Mouse (Mus musculus): Measurements from ENCODE around the gene Snx15. TPM values are rescaled to one million over a fixed set of nuclear protein-coding genes. Genes with fewer than 3 reads are reported as not detected.

Gene Snx15
- polyA plus RNA-seq, 1 experiment from 2014 or later = 64.3 TPM

- no peak overlapping the region for H3K4me3 ChIP-seq (ENCODE audit: low read length)
- no peaks in the 10 kb centered on the region for H3K27me3 ChIP-seq (replicated peaks; ENCODE audit: control insufficient read depth, insufficient read depth, low read length)
- H3K9me3 ChIP-seq (ENCODE audit: control insufficient read depth, low read length) = no peaks in the 10 kb centered on the region
- no peak overlapping the region for H3K4me2 ChIP-seq (ENCODE audit: low read length)
- whole genome bisulfite sequencing = 96% methylated on average over 10 of the region's 10 CpGs
- ATAC-seq = no peak
- H3K36me3 ChIP-seq (ENCODE audit: control insufficient read depth, insufficient read depth, low read length) = peaks cover 28% of the 10 kb centered on the region
- H3K4me1 ChIP-seq (ENCODE audit: control insufficient read depth, insufficient read depth, low read depth, low read length) = peaks cover 20% of the 10 kb centered on the region
- H3K27ac ChIP-seq (ENCODE audit: low read depth, low read length) = no peak overlapping the region
- no peak overlapping the region for H3K9ac ChIP-seq (ENCODE audit: low read depth, low read length)
Observed at GRCm38 (mm10) chr19:6069851-6070250, 58.3 kb downstream of the Snx15 start.

Other genes with a start within 250 kb of the Snx15 start
- 10.0 and 10.2 TPM in 2 replicates for gene Tigd3, start 234.2 kb downstream of the Snx15 start, polyA plus RNA-seq (2015; fragmentation: Nextera tagmentation; extraction: Ambion mirVana)
- 94.0 and 117 TPM in 2 replicates for gene Dpf2, start 215.3 kb downstream of the Snx15 start, polyA plus RNA-seq (2015; fragmentation: Nextera tagmentation; extraction: Ambion mirVana)
- 22.2 and 23.4 TPM in 2 replicates for gene Cdc42ep2, start 203.5 kb downstream of the Snx15 start, polyA plus RNA-seq (2015; fragmentation: Nextera tagmentation; extraction: Ambion mirVana)
- gene Pola2, start 164.1 kb downstream of the Snx15 start, polyA plus RNA-seq (2015; fragmentation: Nextera tagmentation; extraction: Ambion mirVana) = 22.4 and 26.6 TPM in 2 replicates
- not detected in 2 replicates for gene Slc22a20, start 142.2 kb downstream of the Snx15 start, polyA plus RNA-seq (2015; fragmentation: Nextera tagmentation; extraction: Ambion mirVana)
- 5.2 and 5.6 TPM in 2 replicates for gene Capn1, start 112.4 kb downstream of the Snx15 start, polyA plus RNA-seq (2015; fragmentation: Nextera tagmentation; extraction: Ambion mirVana)
- gene Syvn1, start 81.7 kb downstream of the Snx15 start, polyA plus RNA-seq (2015; fragmentation: Nextera tagmentation; extraction: Ambion mirVana) = 29.0 and 38.4 TPM in 2 replicates
- gene Mrpl49, start 70.5 kb downstream of the Snx15 start, polyA plus RNA-seq (2015; fragmentation: Nextera tagmentation; extraction: Ambion mirVana) = 62.4 and 68.8 TPM in 2 replicates
- 471 and 479 TPM in 2 replicates for gene Fau, start 70.5 kb downstream of the Snx15 start, polyA plus RNA-seq (2015; fragmentation: Nextera tagmentation; extraction: Ambion mirVana)
- 31.5 and 35.2 TPM in 2 replicates for gene Znhit2, start 67.1 kb downstream of the Snx15 start, polyA plus RNA-seq (2015; fragmentation: Nextera tagmentation; extraction: Ambion mirVana)
- 61.3 and 64.6 TPM in 2 replicates for gene Tm7sf2, start 59.9 kb downstream of the Snx15 start, polyA plus RNA-seq (2015; fragmentation: Nextera tagmentation; extraction: Ambion mirVana)
- gene Vps51, start 51.1 kb downstream of the Snx15 start, polyA plus RNA-seq (2015; fragmentation: Nextera tagmentation; extraction: Ambion mirVana) = 89.5 and 91.3 TPM in 2 replicates
- not detected in 2 replicates for gene Tmem262, start 48.3 kb downstream of the Snx15 start, polyA plus RNA-seq (2015; fragmentation: Nextera tagmentation; extraction: Ambion mirVana)
- 1.2 and 1.5 TPM in 2 replicates for gene Gm28374, start 46.0 kb downstream of the Snx15 start, polyA plus RNA-seq (2015; fragmentation: Nextera tagmentation; extraction: Ambion mirVana)
- 74.8 and 77.4 TPM in 2 replicates for gene Zfpl1, start 43.3 kb downstream of the Snx15 start, polyA plus RNA-seq (2015; fragmentation: Nextera tagmentation; extraction: Ambion mirVana)
- gene Cdca5, start 43.3 kb downstream of the Snx15 start, polyA plus RNA-seq (2015; fragmentation: Nextera tagmentation; extraction: Ambion mirVana) = 6.8 and 7.7 TPM in 2 replicates
- gene AC131692.1, start 33.9 kb downstream of the Snx15 start, polyA plus RNA-seq (2015; fragmentation: Nextera tagmentation; extraction: Ambion mirVana) = not detected in 2 replicates
- 0.41 and 0.43 TPM in 2 replicates for gene Naaladl1, start 22.5 kb downstream of the Snx15 start, polyA plus RNA-seq (2015; fragmentation: Nextera tagmentation; extraction: Ambion mirVana)
- gene Sac3d1, start 9.7 kb downstream of the Snx15 start, polyA plus RNA-seq (2015; fragmentation: Nextera tagmentation; extraction: Ambion mirVana) = 48.5 and 53.9 TPM in 2 replicates
- gene Batf2, start 12.7 kb upstream of the Snx15 start, polyA plus RNA-seq (2015; fragmentation: Nextera tagmentation; extraction: Ambion mirVana) = not detected in 2 replicates
- 154 and 162 TPM in 2 replicates for gene Arl2, start 13.2 kb upstream of the Snx15 start, polyA plus RNA-seq (2015; fragmentation: Nextera tagmentation; extraction: Ambion mirVana)
- 0.10 TPM in 1 of 2 replicates, not detected in the other for gene Majin, start 56.1 kb upstream of the Snx15 start, polyA plus RNA-seq (2015; fragmentation: Nextera tagmentation; extraction: Ambion mirVana)
- gene Gpha2, start 98.1 kb upstream of the Snx15 start, polyA plus RNA-seq (2015; fragmentation: Nextera tagmentation; extraction: Ambion mirVana) = not detected in 2 replicates
- 161 and 167 TPM in 2 replicates for gene Ppp2r5b, start 107.6 kb upstream of the Snx15 start, polyA plus RNA-seq (2015; fragmentation: Nextera tagmentation; extraction: Ambion mirVana)
- 11.7 and 16.7 TPM in 2 replicates for gene Atg2a, start 113.4 kb upstream of the Snx15 start, polyA plus RNA-seq (2015; fragmentation: Nextera tagmentation; extraction: Ambion mirVana)
- gene Ehd1, start 148.4 kb upstream of the Snx15 start, polyA plus RNA-seq (2015; fragmentation: Nextera tagmentation; extraction: Ambion mirVana) = 105 and 113 TPM in 2 replicates
- gene Cdc42bpg, start 178.2 kb upstream of the Snx15 start, polyA plus RNA-seq (2015; fragmentation: Nextera tagmentation; extraction: Ambion mirVana) = 0.26 and 0.31 TPM in 2 replicates
- gene Men1, start 206.7 kb upstream of the Snx15 start, polyA plus RNA-seq (2015; fragmentation: Nextera tagmentation; extraction: Ambion mirVana) = 68.4 and 85.0 TPM in 2 replicates
- 19.6 and 23.1 TPM in 2 replicates for gene Map4k2, start 212.8 kb upstream of the Snx15 start, polyA plus RNA-seq (2015; fragmentation: Nextera tagmentation; extraction: Ambion mirVana)
- gene Sf1, start 235.4 kb upstream of the Snx15 start, polyA plus RNA-seq (2015; fragmentation: Nextera tagmentation; extraction: Ambion mirVana) = 81.4 and 106 TPM in 2 replicates

Data from hindbrain, embryonic 16.5 days (tissue).